Mouse (Mus musculus): ENCODE measurements around the gene Gm26566.
"Not testable (repeated sequence)": the region's sequence is repeated elsewhere in the genome, so short reads cannot be mapped to it uniquely, and the experiment has no call there.

Gene Gm26566

DNA sequence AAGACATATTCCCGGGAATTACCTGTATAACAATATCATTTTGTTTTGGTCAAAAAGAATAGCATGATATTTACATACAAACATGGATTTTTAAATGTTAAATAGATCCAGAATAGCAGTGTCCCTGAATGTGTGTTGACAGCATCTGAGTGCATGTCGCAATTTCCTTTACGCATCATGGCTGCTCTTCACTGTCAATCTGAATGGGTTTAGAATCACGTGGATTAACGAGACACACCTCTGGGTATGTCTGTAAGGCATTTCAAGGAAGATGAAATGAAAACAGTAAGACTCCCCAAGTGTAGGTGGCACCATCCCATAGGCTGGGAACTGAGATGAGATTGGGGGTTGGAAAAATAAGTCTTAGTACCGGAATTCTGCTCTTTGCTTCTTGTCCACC, 17.4 kb downstream of the Gm26566 start:
- no peak for DNase-seq (ENCODE audit: low spot score)

- no peak for DNase-seq (ENCODE audit: low spot score)
Observed at GRCm38 (mm10) chr4:88741426-88741825, 19.8 kb downstream of the Gm26566 start.

DNA sequence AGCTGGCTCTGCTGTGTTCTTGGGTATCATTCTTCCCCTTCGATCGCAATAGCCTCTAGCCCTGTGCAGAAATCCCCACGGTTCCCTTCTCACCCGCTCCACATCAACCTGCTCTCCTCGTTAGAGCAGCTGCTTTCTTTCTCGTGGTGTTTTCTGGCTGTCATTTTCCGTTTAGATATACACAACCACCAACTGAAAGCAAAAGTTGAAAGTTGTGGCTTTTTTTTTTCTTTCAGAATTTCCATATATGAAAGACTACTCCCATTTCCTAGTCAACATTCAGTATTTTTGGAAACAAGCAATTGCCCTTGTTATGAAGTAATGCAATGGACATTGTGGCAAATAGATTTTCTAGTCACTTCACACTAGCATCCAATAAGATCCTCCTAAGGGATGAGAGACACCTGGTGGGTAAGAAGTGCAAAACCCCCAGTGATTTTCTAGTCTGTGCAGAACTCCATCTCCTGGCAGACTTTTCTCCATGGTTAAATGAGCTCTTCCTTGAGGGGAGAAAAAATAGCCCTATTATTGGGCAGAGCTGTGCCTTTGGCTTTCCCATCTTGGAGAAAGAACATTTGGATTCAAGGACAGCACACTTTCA, 21.3 kb downstream of the Gm26566 start:
- DNase-seq (ENCODE audit: low spot score) = no peak

- no peak for DNase-seq (ENCODE audit: low spot score)
Observed at GRCm38 (mm10) chr4:88744207-88744606, 22.6 kb downstream of the Gm26566 start.

GRCm38 (mm10) chr4:88749926-88750325, 28.3 kb downstream of the Gm26566 start:
- no peak for DNase-seq (ENCODE audit: low spot score)

GRCm38 (mm10) chr4:88754818-88755340, 33.3 kb downstream of the Gm26566 start, which contains the start of gene Gm13271:
Gene Gm13271, plus strand, starts transcription at chr4:88754868.
- peak; percentile 90 for DNase-seq (ENCODE audit: low spot score)

DNA sequence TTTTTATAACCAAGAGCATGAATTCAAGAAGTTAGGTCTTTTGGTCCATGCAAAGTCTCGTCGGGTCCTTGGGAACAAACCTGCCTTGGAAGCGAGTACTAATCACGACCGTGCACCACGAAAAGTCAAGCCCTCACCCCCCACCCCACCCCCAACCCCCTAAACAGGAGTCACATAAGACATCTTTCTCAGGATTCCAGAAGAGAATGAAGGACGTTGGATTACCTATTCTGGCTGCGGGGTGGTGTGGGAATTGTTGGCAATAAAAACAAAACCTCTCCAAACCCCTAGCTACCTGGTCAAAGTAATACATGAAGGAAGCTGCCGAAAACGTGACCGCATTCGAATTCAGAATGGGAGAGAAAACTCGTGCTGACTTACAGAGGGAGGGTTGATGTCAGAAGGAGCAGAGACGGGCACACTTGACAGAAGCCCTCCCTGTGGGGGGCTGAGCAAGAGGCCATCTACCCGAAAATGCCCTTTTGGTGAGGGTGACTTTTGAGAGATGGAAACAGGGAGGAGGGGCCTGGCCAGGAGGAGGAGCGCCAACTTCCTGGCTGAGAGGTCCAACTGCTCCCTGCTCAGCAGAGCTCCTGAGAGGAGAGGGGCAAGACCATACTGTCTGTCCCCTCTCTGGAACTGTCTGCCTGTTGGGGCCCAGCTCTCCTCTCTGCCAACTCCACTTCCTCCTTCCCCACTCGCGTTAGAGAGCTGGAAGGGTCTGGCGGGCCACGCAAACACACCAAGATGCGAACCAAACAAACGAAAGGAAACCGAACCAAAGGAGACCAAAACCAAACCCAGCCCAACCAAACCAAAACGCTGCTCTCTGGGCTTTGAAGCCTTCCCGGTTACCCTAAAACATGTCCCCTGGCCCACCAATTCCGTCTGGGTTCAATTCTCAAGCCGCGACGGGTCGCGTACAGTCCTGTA, 35.2 kb downstream of the Gm26566 start:
- DNase-seq (ENCODE audit: low spot score) = peak; percentile 18

- DNase-seq (ENCODE audit: low spot score) = peak; percentile 99
Observed at GRCm38 (mm10) chr4:88757628-88758031, 36.0 kb downstream of the Gm26566 start.

- DNase-seq (ENCODE audit: low spot score) = not testable (repeated sequence)
Observed at GRCm38 (mm10) chr4:88758751-88759150, 37.1 kb downstream of the Gm26566 start.

DNA sequence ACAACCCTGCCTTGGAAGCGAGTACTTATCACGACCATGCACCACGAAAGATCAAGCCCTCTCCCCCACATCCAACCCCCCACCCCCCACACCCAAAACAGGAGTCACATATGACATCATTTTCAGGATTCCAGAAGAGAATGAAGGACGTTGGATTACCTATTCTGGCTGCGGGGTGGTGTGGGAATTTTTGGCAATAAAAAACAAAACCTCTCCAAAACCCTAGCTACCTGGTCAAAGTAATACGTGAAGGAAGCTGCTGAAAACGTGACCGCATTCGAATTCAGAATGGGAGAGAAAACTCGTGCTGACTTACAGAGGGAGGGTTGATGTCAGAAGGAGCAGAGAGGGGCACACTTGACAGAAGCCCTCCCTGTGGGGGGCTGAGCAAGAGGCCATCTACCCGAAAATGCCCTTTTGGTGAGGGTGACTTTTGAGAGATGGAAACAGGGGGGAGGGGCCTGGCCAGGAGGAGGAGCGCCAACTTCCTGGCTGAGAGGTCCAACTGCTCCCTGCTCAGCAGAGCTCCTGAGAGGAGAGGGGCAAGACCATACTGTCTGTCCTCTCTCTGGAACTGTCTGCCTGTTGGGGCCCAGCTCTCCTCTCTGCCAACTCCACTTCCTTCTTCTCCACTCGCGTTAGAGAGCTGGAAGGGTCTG, 38.1 kb downstream of the Gm26566 start, which contains the start of gene Gm13283:
Gene Gm13283, plus strand, starts transcription at position 510 of the 659 bp plus-strand sequence.
- DNase-seq (ENCODE audit: low spot score) = peak; percentile 47

DNA sequence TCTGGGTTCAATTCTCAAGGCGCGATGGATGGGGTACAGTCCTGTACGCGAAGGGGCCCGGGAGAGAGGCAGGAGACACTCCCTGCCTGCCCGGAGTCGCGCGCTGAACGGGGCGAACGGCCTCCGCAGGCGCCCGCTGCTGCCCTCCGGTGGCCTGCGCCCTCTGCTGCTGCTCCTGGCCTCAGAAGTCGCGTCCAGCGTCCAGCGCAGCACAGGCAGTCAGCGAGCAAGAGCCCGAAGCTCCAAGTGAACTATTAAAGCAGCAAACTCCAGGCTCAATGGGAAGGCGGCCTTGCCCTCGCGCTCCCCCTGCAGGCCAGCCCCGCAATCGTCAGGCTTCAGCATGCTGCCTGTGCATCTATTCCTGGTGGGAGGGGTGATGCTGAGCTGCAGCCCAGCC, 38.8 kb downstream of the Gm26566 start:
- peak; percentile 24 for DNase-seq (ENCODE audit: low spot score)

DNA sequence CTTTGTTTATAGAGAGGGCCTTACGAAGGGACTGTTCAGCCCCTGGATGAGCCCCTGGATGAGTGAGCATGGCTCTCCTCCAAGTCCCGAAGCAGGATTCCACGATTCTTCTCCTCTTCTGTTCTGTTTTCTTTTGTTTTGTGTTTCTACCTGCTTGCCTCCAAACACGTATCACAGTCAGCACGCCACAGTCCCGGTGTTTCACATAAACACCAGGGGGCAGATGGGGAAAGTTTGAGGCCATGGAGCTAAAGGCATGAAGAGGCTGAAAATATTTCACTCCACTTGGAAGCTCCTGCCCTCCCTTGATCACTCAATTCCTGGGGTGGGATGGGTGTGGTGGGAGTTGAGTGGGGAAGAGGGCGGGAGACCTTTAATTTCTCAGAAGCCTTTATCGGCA, 40.2 kb downstream of the Gm26566 start:
- DNase-seq (ENCODE audit: low spot score) = peak; percentile 88

DNA sequence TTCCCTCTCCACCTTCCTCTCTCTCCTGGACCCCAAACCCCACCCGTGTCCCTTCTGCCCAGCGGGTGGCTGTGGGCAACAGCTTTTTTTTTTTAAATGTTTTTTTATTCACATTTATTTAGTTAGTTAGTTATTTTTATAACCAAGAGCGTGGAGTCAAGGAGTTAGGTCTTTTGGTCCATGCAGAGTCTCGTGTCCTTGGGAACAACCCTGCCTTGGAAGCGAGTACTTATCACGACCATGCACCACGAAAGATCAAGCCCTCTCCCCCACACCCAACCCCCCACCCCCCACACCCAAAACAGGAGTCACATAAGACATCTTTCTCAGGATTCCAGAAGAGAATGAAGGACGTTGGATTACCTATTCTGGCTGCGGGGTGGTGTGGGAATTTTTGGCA, 40.7 kb downstream of the Gm26566 start:
- not testable (repeated sequence) for DNase-seq (ENCODE audit: low spot score)

DNA sequence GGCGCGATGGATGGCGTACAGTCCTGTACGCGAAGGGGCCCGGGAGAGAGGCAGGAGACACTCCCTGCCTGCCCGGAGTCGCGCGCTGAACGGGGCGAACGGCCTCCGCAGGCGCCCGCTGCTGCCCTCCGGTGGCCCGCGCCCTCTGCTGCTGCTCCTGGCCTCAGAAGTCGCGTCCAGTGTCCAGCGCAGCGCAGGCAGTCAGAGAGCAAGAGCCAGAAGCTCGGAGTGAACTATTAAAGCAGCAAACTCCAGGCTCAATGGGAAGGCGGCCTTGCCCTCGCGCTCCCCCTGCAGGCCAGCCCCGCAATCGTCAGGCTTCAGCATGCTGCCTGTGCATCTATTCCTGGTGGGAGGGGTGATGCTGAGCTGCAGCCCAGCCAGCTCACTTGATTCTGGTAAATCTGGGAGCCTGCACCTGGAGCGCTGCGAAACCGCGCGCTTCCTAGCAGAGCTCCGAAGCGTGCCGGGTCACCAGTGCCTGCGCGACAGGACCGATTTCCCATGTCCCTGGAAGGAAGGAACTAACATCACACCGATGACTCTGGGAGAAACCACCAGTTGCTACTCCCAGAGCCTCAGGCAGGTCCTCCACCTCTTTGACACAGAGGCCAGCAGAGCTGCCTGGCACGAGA, 41.9 kb downstream of the Gm26566 start:
- DNase-seq (ENCODE audit: low spot score) = peak; percentile 8

Measured in ovary, postnatal 10 days (tissue).